Mouse (Mus musculus): ENCODE measurements around the gene Tm4sf5. TPM values are rescaled to one million over a fixed set of nuclear protein-coding genes. Genes with fewer than 3 reads are reported as not detected.
A peak's percentile ranks its signal among the peaks of the same experiment; 100 is the strongest.
"Not testable (repeated sequence)": the region's sequence is repeated elsewhere in the genome, so short reads cannot be mapped to it uniquely, and the experiment has no call there.

The Tm4sf5 gene
- polyA plus RNA-seq, 1 experiment = 0.31 TPM

GRCm38 (mm10) chr11:70526211-70526610, 21.2 kb downstream of the Tm4sf5 start:
- H3K27ac ChIP-seq (ENCODE audit: insufficient read depth, low read depth, low read length) = no peak overlapping the region
- DNase-seq = no peak
- no peaks in the 10 kb centered on the region for H3K27me3 ChIP-seq (replicated peaks; ENCODE audit: control insufficient read depth, insufficient read depth, low read length)
- WGBS = 86% methylated on average over 12 of the region's 12 CpGs
- H3K4me3 ChIP-seq (ENCODE audit: insufficient read depth, low read depth, low read length) = 0 out of 2 replicates have a peak overlapping the region, but pooled peaks have one; percentile 21
- H3K36me3 ChIP-seq (ENCODE audit: control insufficient read depth, insufficient read depth, low read length) = no peaks in the 10 kb centered on the region
- peaks cover 6% of the 10 kb centered on the region; the same call in 1 of the 2 replicates for H3K4me1 ChIP-seq (ENCODE audit: control insufficient read depth, insufficient read depth, low read length)
- no peak for TF ChIP-seq POLR2A (IDR thresholded peaks at IDR 0.05; ENCODE audit: low read depth, low read length)
- TF ChIP-seq CTCF (conservative IDR thresholded peaks at IDR 0.05; ENCODE audit: insufficient read depth, insufficient read length, low read depth, low read length) = no peak

GRCm38 (mm10) chr11:70528610-70529009, 23.6 kb downstream of the Tm4sf5 start:
- Histone ChIP-seq H3K4me3 (ENCODE audit: insufficient read depth, low read depth, low read length) (no peak overlapping the region), H3K27me3 (replicated peaks; ENCODE audit: control insufficient read depth, insufficient read depth, low read length) (no peaks in the 10 kb centered on the region), H3K27ac (ENCODE audit: insufficient read depth, low read depth, low read length) (no peak overlapping the region), H3K4me1 (ENCODE audit: control insufficient read depth, insufficient read depth, low read length) (peaks cover 6% of the 10 kb centered on the region; the same call in 1 of the 2 replicates), H3K36me3 (ENCODE audit: control insufficient read depth, insufficient read depth, low read length) (no peaks in the 10 kb centered on the region)
- WGBS = 83% methylated on average over 7 of the region's 7 CpGs
- DNase-seq = no peak
- no peak for TF ChIP-seq CTCF (conservative IDR thresholded peaks at IDR 0.05; ENCODE audit: insufficient read depth, insufficient read length, low read depth, low read length)
- TF ChIP-seq POLR2A (IDR thresholded peaks at IDR 0.05; ENCODE audit: low read depth, low read length) = no peak

GRCm38 (mm10) chr11:70531065-70531464, 26.0 kb downstream of the Tm4sf5 start:
- not testable (repeated sequence) for H3K27me3 ChIP-seq (replicated peaks; ENCODE audit: control insufficient read depth, insufficient read depth, low read length); H3K27ac ChIP-seq (ENCODE audit: insufficient read depth, low read depth, low read length); DNase-seq; H3K4me1 ChIP-seq (ENCODE audit: control insufficient read depth, insufficient read depth, low read length); H3K4me3 ChIP-seq (ENCODE audit: insufficient read depth, low read depth, low read length); H3K36me3 ChIP-seq (ENCODE audit: control insufficient read depth, insufficient read depth, low read length)
- WGBS = 74% methylated on average over 2 of the region's 2 CpGs

- Histone ChIP-seq H3K36me3 (ENCODE audit: control insufficient read depth, insufficient read depth, low read length) (no peaks in the 10 kb centered on the region), H3K27me3 (replicated peaks; ENCODE audit: control insufficient read depth, insufficient read depth, low read length) (no peaks in the 10 kb centered on the region), H3K4me3 (ENCODE audit: insufficient read depth, low read depth, low read length) (no peak within 1 kb of the TSS), H3K27ac (ENCODE audit: insufficient read depth, low read depth, low read length) (no peak within 1 kb of the TSS), H3K4me1 (ENCODE audit: control insufficient read depth, insufficient read depth, low read length) (no peaks in the 10 kb centered on the region)
- no peak for TF ChIP-seq POLR2A (IDR thresholded peaks at IDR 0.05; ENCODE audit: low read depth, low read length)
- TF ChIP-seq CTCF (conservative IDR thresholded peaks at IDR 0.05; ENCODE audit: insufficient read depth, insufficient read length, low read depth, low read length) = no peak
- no peak for DNase-seq
- 77% methylated on average over 6 of the region's 6 CpGs for WGBS
Observed at GRCm38 (mm10) chr11:70532839-70533238, 27.8 kb downstream of the Tm4sf5 start, which contains the start of gene Gm40193. TSS of gene Gm40193 (minus strand) at chr11:70532939.

GRCm38 (mm10) chr11:70539423-70539822, 34.4 kb downstream of the Tm4sf5 start:
- Histone ChIP-seq H3K27me3 (replicated peaks; ENCODE audit: control insufficient read depth, insufficient read depth, low read length) (no peaks in the 10 kb centered on the region), H3K4me3 (ENCODE audit: insufficient read depth, low read depth, low read length) (peak overlapping the region; percentile 49), H3K4me1 (ENCODE audit: control insufficient read depth, insufficient read depth, low read length) (no peaks in the 10 kb centered on the region), H3K27ac (ENCODE audit: insufficient read depth, low read depth, low read length) (no peak overlapping the region), H3K36me3 (ENCODE audit: control insufficient read depth, insufficient read depth, low read length) (no peaks in the 10 kb centered on the region)
- TF ChIP-seq CTCF (conservative IDR thresholded peaks at IDR 0.05; ENCODE audit: insufficient read depth, insufficient read length, low read depth, low read length) = no peak
- no peak for TF ChIP-seq POLR2A (IDR thresholded peaks at IDR 0.05; ENCODE audit: low read depth, low read length)
- 7% methylated on average over 9 of the region's 9 CpGs for WGBS
- DNase-seq = no peak

GRCm38 (mm10) chr11:70539877-70540587, 35.0 kb downstream of the Tm4sf5 start, which contains the start of gene Pld2:
TSS of gene Pld2 (plus strand) at chr11:70540064.
- peak; percentile 95 for DNase-seq
- no peak within 1 kb of the TSS for H3K27ac ChIP-seq (ENCODE audit: insufficient read depth, low read depth, low read length)
- 1% methylated on average over 64 of the region's 65 CpGs for WGBS

GRCm38 (mm10) chr11:70540928-70541327, 35.9 kb downstream of the Tm4sf5 start:
- TF ChIP-seq CTCF (conservative IDR thresholded peaks at IDR 0.05; ENCODE audit: insufficient read depth, insufficient read length, low read depth, low read length) = no peak
- TF ChIP-seq POLR2A (IDR thresholded peaks at IDR 0.05; ENCODE audit: low read depth, low read length) = no peak
- no peak for DNase-seq
- Histone ChIP-seq H3K4me3 (ENCODE audit: insufficient read depth, low read depth, low read length) (peak overlapping the region; percentile 49; the same call in 1 of the 2 replicates), H3K4me1 (ENCODE audit: control insufficient read depth, insufficient read depth, low read length) (no peaks in the 10 kb centered on the region), H3K27me3 (replicated peaks; ENCODE audit: control insufficient read depth, insufficient read depth, low read length) (no peaks in the 10 kb centered on the region), H3K27ac (ENCODE audit: insufficient read depth, low read depth, low read length) (no peak overlapping the region), H3K36me3 (ENCODE audit: control insufficient read depth, insufficient read depth, low read length) (no peaks in the 10 kb centered on the region)
- 93% methylated on average over 7 of the region's 7 CpGs for WGBS

More at GRCm38 (mm10) chr11:70539877-70540587, 35.0 kb downstream of the Tm4sf5 start, which contains the start of gene Pld2:
- H3K4me3 ChIP-seq (ENCODE audit: insufficient read depth, low read depth, low read length) = peak within 1 kb of the TSS; percentile 49
- no peaks in the 10 kb centered on the region for H3K27me3 ChIP-seq (replicated peaks; ENCODE audit: control insufficient read depth, insufficient read depth, low read length)
- TF ChIP-seq CTCF (conservative IDR thresholded peaks at IDR 0.05; ENCODE audit: insufficient read depth, insufficient read length, low read depth, low read length) = peak; percentile 72
- no peak for TF ChIP-seq POLR2A (IDR thresholded peaks at IDR 0.05; ENCODE audit: low read depth, low read length)
- H3K36me3 ChIP-seq (ENCODE audit: control insufficient read depth, insufficient read depth, low read length) = no peaks in the 10 kb centered on the region
- H3K4me1 ChIP-seq (ENCODE audit: control insufficient read depth, insufficient read depth, low read length) = no peaks in the 10 kb centered on the region

All from kidney, adult 2 months (tissue).